Mouse (Mus musculus): ENCODE measurements at regions not wholly inside any gene's neighbourhood (a gene's known extent, or its start where the extent isn't known, plus 50 kb on each side); places are given as distances from the start of the nearest gene placed in this dataset.

DNA sequence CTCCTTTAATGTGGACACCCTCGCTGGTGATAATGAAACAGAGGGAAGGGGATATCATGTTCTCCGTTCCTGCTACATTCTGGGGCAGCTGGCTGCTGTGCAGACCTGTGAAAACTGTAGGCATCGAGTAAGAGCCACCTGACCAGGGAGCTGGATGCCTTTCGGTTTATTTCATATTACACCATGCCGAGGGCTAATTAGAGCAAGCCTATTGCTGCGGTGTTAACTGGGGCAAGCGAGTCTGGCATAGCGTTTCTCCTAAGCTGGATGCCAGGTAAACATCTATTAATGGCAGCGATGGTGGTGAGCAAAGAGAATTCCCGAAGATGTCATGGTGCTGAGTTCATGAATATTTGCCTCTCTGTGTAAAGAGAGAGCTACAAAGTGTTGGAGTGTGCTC, 215.8 kb upstream of the Auts2 start:
- TF ChIP-seq ZMIZ1 (IDR thresholded peaks at IDR 0.05; ENCODE audit: low read depth, low read length) (no peak), EP300 (IDR thresholded peaks at IDR 0.05; ENCODE audit: low read length) (no peak), CTCF (conservative IDR thresholded peaks at IDR 0.05 in 1 of 2, IDR thresholded peaks at IDR 0.05 in 1 of 2; ENCODE audit: low read depth in 2 of 2, low read length in 2 of 2) (no peak), USF2 (conservative IDR thresholded peaks at IDR 0.05; ENCODE audit: low read depth, low read length) (no peak), JUN (IDR thresholded peaks at IDR 0.05; ENCODE audit: insufficient read depth, low read depth, low read length) (no peak), POLR2A (IDR thresholded peaks at IDR 0.05; ENCODE audit: low read depth, low read length) (no peak), CHD1 (IDR thresholded peaks at IDR 0.05; ENCODE audit: low read depth, low read length) (no peak)

Data from CH12.LX (cell line).